Mouse (Mus musculus) bone marrow, adult 2 months (tissue): ENCODE measurements at regions not wholly inside any gene's neighbourhood (a gene's known extent, or its start where the extent isn't known, plus 50 kb on each side); places are given as distances from the start of the nearest gene placed in this dataset.

Experiments used
- CTCF ChIP-seq: fragments of 200-500 bp; IDR thresholded peaks from 2 replicates; pipeline ENCODE4 v1.5.1; 2011; ENCODE audit warnings: low read length, control low read depth; ENCODE audit not compliant: control insufficient read depth, insufficient read depth
- POLR2A ChIP-seq: fragments of 200-500 bp; IDR thresholded peaks from 2 replicates; pipeline ENCODE4 v1.6.1; 2011; ENCODE audit warnings: low read depth, mild to moderate bottlenecking, control low read depth, low read length, borderline replicate concordance; ENCODE audit not compliant: control insufficient read depth

- no peak for TF ChIP-seq CTCF
- TF ChIP-seq POLR2A = no peak
Measured at GRCm38 (mm10) chr1:89382021-89382420, 72.6 kb upstream of the Agap1 start.
